Mouse (Mus musculus): ENCODE data around the gene Cyb5d1. TPM values are rescaled to one million over a fixed set of nuclear protein-coding genes. Genes with fewer than 3 reads are reported as not detected.
"Not testable (repeated sequence)": the region's sequence is repeated elsewhere in the genome, so short reads cannot be mapped to it uniquely, and the experiment has no call there.

Cyb5d1 gene
- polyA plus RNA-seq, 1 experiment, result 26.6 TPM

GRCm38 (mm10) chr11:69396772-69397171 lies 1.3 kb upstream of the Cyb5d1 start:
- Histone ChIP-seq H3K4me1 (ENCODE audit: control insufficient read depth, insufficient read depth, low read length) (peaks cover 3% of the 10 kb centered on the region; the same call in 1 of the 2 replicates), H3K27me3 (replicated peaks; ENCODE audit: control insufficient read depth, insufficient read depth, low read length) (no peaks in the 10 kb centered on the region), H3K27ac (ENCODE audit: insufficient read depth, low read depth, low read length) (peak overlapping the region; percentile 65), H3K4me3 (ENCODE audit: insufficient read depth, low read depth, low read length) (peak overlapping the region; percentile 75), H3K36me3 (ENCODE audit: control insufficient read depth, insufficient read depth, low read length) (no peaks in the 10 kb centered on the region)
- TF ChIP-seq POLR2A (IDR thresholded peaks at IDR 0.05; ENCODE audit: low read depth, low read length), result no peak
- no peak for TF ChIP-seq CTCF (conservative IDR thresholded peaks at IDR 0.05; ENCODE audit: insufficient read depth, insufficient read length, low read depth, low read length)
- WGBS, result 40% methylated on average over 11 of the region's 11 CpGs
- peak; percentile 82 for DNase-seq

DNA sequence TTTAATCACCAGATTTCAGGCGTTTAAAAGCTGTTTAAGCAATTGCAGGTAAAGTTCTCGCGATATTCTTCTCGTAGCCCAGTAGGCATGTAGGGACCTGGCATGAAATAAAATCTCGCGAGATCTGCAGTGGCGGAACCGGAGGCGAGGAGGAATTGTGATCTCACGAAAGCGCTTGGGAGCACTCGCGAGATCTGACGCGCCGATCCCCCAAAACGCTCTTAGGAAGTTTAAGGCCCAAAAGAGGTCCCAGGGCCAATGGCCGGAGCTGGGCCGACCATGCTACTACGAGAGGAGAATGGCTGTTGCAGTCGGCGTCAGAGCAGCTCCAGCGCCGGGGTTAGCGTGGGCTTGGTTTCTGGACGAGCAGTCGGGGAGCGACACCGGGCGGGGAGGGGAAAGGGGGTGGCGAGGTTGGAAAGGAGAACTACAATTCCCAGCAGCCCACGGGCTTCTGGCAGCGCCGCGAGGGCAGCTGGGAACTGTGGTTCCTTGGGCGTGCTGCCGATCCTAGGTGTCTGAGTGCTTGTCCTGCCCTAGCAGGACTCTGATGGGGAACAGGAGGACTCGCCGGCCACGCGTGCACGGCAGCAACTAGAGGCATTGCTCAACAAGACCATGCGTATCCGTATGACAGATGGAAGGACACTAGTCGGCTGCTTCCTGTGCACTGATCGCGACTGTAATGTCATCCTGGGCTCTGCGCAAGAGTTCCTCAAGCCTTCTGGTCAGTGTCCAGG lies 373 bp upstream of the Cyb5d1 start:
- Histone ChIP-seq H3K4me1 (ENCODE audit: control insufficient read depth, insufficient read depth, low read length) (peaks cover 3% of the 10 kb centered on the region; the same call in 1 of the 2 replicates), H3K27ac (ENCODE audit: insufficient read depth, low read depth, low read length) (peak overlapping the region; percentile 99), H3K27me3 (replicated peaks; ENCODE audit: control insufficient read depth, insufficient read depth, low read length) (no peaks in the 10 kb centered on the region), H3K4me3 (ENCODE audit: insufficient read depth, low read depth, low read length) (peak overlapping the region; percentile 75), H3K36me3 (ENCODE audit: control insufficient read depth, insufficient read depth, low read length) (no peaks in the 10 kb centered on the region)
- peak; percentile 99 for DNase-seq
- TF ChIP-seq POLR2A (IDR thresholded peaks at IDR 0.05; ENCODE audit: low read depth, low read length) (peak; percentile 62), CTCF (conservative IDR thresholded peaks at IDR 0.05; ENCODE audit: insufficient read depth, insufficient read length, low read depth, low read length) (no peak)
- WGBS, result under 1% methylated on average over 48 of the region's 48 CpGs

GRCm38 (mm10) chr11:69394591-69395167 lies 752 bp downstream of the Cyb5d1 start:
- DNase-seq, result not testable (repeated sequence)
- under 1% methylated on average over 31 of the region's 31 CpGs for WGBS
- H3K27ac ChIP-seq (ENCODE audit: insufficient read depth, low read depth, low read length), result peak overlapping the region; percentile 66

DNA sequence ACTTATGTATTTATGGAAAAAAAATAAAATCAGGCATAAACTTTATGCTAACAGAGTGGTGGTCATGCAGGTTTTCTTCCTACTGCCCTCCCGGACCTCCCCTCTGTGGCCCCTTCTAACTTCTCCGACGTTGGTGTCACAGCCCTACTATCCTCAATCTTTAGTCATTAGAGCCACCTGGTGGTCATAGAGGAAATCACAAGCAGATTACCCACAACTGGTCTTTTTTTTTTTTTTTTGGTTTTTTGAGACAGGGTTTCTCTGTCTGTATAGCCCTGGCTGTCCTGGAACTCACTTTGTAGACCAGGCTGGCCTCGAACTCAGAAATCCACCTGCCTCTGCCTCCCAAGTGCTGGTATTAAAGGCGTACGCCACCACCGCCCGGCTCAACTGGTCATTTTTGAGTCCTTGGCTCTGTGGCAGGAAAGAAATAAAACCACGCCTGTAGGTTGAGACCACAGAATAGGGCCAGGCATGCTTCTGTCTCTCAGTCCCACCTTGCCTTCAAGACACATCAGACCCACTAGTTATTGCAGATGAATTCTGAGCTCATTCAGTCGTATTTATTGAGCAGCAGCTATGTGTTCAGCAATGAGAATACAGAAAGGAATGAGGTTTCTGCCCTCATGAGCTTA lies 4.9 kb downstream of the Cyb5d1 start:
- 48% methylated on average over 10 of the region's 10 CpGs for WGBS
- H3K4me1 ChIP-seq (ENCODE audit: control insufficient read depth, insufficient read depth, low read length), result peaks cover 12% of the 10 kb centered on the region; the same call in 1 of the 2 replicates
- no peaks in the 10 kb centered on the region for H3K36me3 ChIP-seq (ENCODE audit: control insufficient read depth, insufficient read depth, low read length)
- TF ChIP-seq CTCF (conservative IDR thresholded peaks at IDR 0.05; ENCODE audit: insufficient read depth, insufficient read length, low read depth, low read length) (peak; percentile 51), POLR2A (IDR thresholded peaks at IDR 0.05; ENCODE audit: low read depth, low read length) (no peak)
- H3K27ac ChIP-seq (ENCODE audit: insufficient read depth, low read depth, low read length), result no peak overlapping the region
- H3K4me3 ChIP-seq (ENCODE audit: insufficient read depth, low read depth, low read length), result no peak overlapping the region
- DNase-seq, result peak; percentile 84
- no peaks in the 10 kb centered on the region for H3K27me3 ChIP-seq (replicated peaks; ENCODE audit: control insufficient read depth, insufficient read depth, low read length)

More at GRCm38 (mm10) chr11:69394591-69395167, 752 bp downstream of the Cyb5d1 start:
- H3K4me1 ChIP-seq (ENCODE audit: control insufficient read depth, insufficient read depth, low read length); H3K27me3 ChIP-seq (replicated peaks; ENCODE audit: control insufficient read depth, insufficient read depth, low read length); H3K36me3 ChIP-seq (ENCODE audit: control insufficient read depth, insufficient read depth, low read length): not testable (repeated sequence)
- H3K4me3 ChIP-seq (ENCODE audit: insufficient read depth, low read depth, low read length), result peak overlapping the region; percentile 91

- H3K27ac ChIP-seq (ENCODE audit: insufficient read depth, low read depth, low read length), result no peak overlapping the region
These were observed 5.7 kb downstream of the Cyb5d1 start for GRCm38 (mm10) chr11:69389531-69390399.

GRCm38 (mm10) chr11:69388680-69389079 lies 6.8 kb downstream of the Cyb5d1 start:
- whole genome bisulfite sequencing, result 95% methylated on average over 4 of the region's 4 CpGs
- TF ChIP-seq CTCF (conservative IDR thresholded peaks at IDR 0.05; ENCODE audit: insufficient read depth, insufficient read length, low read depth, low read length), result no peak
- no peak for TF ChIP-seq POLR2A (IDR thresholded peaks at IDR 0.05; ENCODE audit: low read depth, low read length)
- DNase-seq, result no peak
- Histone ChIP-seq H3K27ac (ENCODE audit: insufficient read depth, low read depth, low read length) (no peak overlapping the region), H3K4me3 (ENCODE audit: insufficient read depth, low read depth, low read length) (no peak overlapping the region), H3K4me1 (ENCODE audit: control insufficient read depth, insufficient read depth, low read length) (peaks cover 20% of the 10 kb centered on the region; the same call in 1 of the 2 replicates), H3K27me3 (replicated peaks; ENCODE audit: control insufficient read depth, insufficient read depth, low read length) (no peaks in the 10 kb centered on the region), H3K36me3 (ENCODE audit: control insufficient read depth, insufficient read depth, low read length) (no peaks in the 10 kb centered on the region)

More at GRCm38 (mm10) chr11:69389531-69390399, 5.7 kb downstream of the Cyb5d1 start:
- Histone ChIP-seq H3K4me1 (ENCODE audit: control insufficient read depth, insufficient read depth, low read length) (peaks cover 15% of the 10 kb centered on the region; the same call in 1 of the 2 replicates), H3K4me3 (ENCODE audit: insufficient read depth, low read depth, low read length) (no peak overlapping the region), H3K36me3 (ENCODE audit: control insufficient read depth, insufficient read depth, low read length) (no peaks in the 10 kb centered on the region), H3K27me3 (replicated peaks; ENCODE audit: control insufficient read depth, insufficient read depth, low read length) (no peaks in the 10 kb centered on the region)
- peak; percentile 78 for DNase-seq
- 39% methylated on average over 14 of the region's 14 CpGs for WGBS
- TF ChIP-seq POLR2A (IDR thresholded peaks at IDR 0.05; ENCODE audit: low read depth, low read length) (no peak), CTCF (conservative IDR thresholded peaks at IDR 0.05; ENCODE audit: insufficient read depth, insufficient read length, low read depth, low read length) (no peak)
